Mouse (Mus musculus) bone marrow, adult 2 months (tissue): ENCODE results near the gene Krtap28-10. TPM values are rescaled to one million over a fixed set of nuclear protein-coding genes. Genes with fewer than 3 reads are reported as not detected.

ENCODE experiments used
- H3K27ac ChIP-seq: fragments of 200-500 bp; 2 replicates; pipeline ENCODE4 v1.5.1; 2012; ENCODE audit warnings: low read depth, mild to moderate bottlenecking, control low read depth, inconsistent platforms, low read length; ENCODE audit not compliant: control insufficient read depth, poor library complexity, insufficient read depth
- H3K4me1 ChIP-seq: fragments of 200-500 bp; 2 replicates; pipeline ENCODE4 v1.6.1; 2011; ENCODE audit warnings: low read length; ENCODE audit not compliant: control insufficient read depth, insufficient read depth
- H3K4me3 ChIP-seq: fragments of 200-500 bp; replicated peaks from 2 replicates; pipeline ENCODE3; 2011; ENCODE audit warnings: mild to moderate bottlenecking, low read depth, low read length, control low read depth; ENCODE audit not compliant: control insufficient read depth
- CTCF ChIP-seq: fragments of 200-500 bp; IDR thresholded peaks from 2 replicates; pipeline ENCODE4 v1.5.1; 2011; ENCODE audit warnings: low read length, control low read depth; ENCODE audit not compliant: control insufficient read depth, insufficient read depth
- POLR2A ChIP-seq: fragments of 200-500 bp; IDR thresholded peaks from 2 replicates; pipeline ENCODE4 v1.6.1; 2011; ENCODE audit warnings: low read depth, mild to moderate bottlenecking, control low read depth, low read length, borderline replicate concordance; ENCODE audit not compliant: control insufficient read depth
- WGBS: fragments of 180-500 bp; shearing (Covaris S2); methylation state at CpG from one replicate; pipeline ENCODE4 v1.1.7; 2018; 5-methylcytosine and 5-hydroxymethylcytosine counted together
- polyA plus RNA-seq: library from polyadenylated mRNA; stranded (reverse); fragments of >200 nt; gene quantifications from 2 replicates; pipeline ENCODE4 v1.2.4, GENCODE M21; 2011; ENCODE audit warnings: low replicate concordance; ENCODE audit not compliant: missing spikeins, insufficient read depth, insufficient read length

The Krtap28-10 gene
- polyA plus RNA-seq, 1 experiment = not detected

- Histone ChIP-seq H3K27ac (no peak overlapping the region), H3K4me1 (no peaks in the 10 kb centered on the region), H3K4me3 (no peak overlapping the region)
- TF ChIP-seq CTCF (no peak), POLR2A (no peak)
- 75% methylated on average over 6 of the region's 6 CpGs for WGBS
Observed at GRCm38 (mm10) chr1:82992093-82992492, 50.2 kb downstream of the Krtap28-10 start.

GRCm38 (mm10) chr1:82991596-82991995 lies 50.7 kb downstream of the Krtap28-10 start:
- Histone ChIP-seq H3K4me3 (no peak overlapping the region), H3K27ac (no peak overlapping the region), H3K4me1 (no peaks in the 10 kb centered on the region)
- 73% methylated on average over 3 of the region's 3 CpGs for WGBS
- TF ChIP-seq CTCF = no peak
- no peak for TF ChIP-seq POLR2A

Other genes starting within 250 kb of the Krtap28-10 start
- gene Agfg1, start 203.0 kb downstream of the Krtap28-10 start, polyA plus RNA-seq = 14.5 and 15.6 TPM in 2 replicates
- not detected in 2 replicates for gene A030005L19Rik, start 129.2 kb downstream of the Krtap28-10 start, polyA plus RNA-seq
- not detected in 2 replicates for gene A030014E15Rik, start 117.6 kb downstream of the Krtap28-10 start, polyA plus RNA-seq
- gene Gm6217, start 111.1 kb downstream of the Krtap28-10 start, polyA plus RNA-seq = not detected in 2 replicates
- not detected in 2 replicates for gene A030003K21Rik, start 99.1 kb downstream of the Krtap28-10 start, polyA plus RNA-seq
- gene Gm7544, start 86.5 kb downstream of the Krtap28-10 start, polyA plus RNA-seq = not detected in 2 replicates
- not detected in 2 replicates for gene Gm47955, start 82.2 kb downstream of the Krtap28-10 start, polyA plus RNA-seq
- gene Gm47959, start 41.9 kb downstream of the Krtap28-10 start, polyA plus RNA-seq = not detected in 2 replicates
- not detected in 2 replicates for gene Slc19a3, start 4.0 kb downstream of the Krtap28-10 start, polyA plus RNA-seq
- gene Gm47969, start 2.5 kb upstream of the Krtap28-10 start, polyA plus RNA-seq = not detected in 2 replicates
- not detected in 2 replicates for gene A030005K14Rik, start 16.9 kb upstream of the Krtap28-10 start, polyA plus RNA-seq
- gene Krtap28-13, start 18.4 kb upstream of the Krtap28-10 start, polyA plus RNA-seq = not detected in 2 replicates
- gene Ccl20, start 74.3 kb upstream of the Krtap28-10 start, polyA plus RNA-seq = not detected in 2 replicates
- not detected in 2 replicates for gene Daw1, start 117.3 kb upstream of the Krtap28-10 start, polyA plus RNA-seq